Mouse (Mus musculus) ES-E14 (cell line): ENCODE results near the gene Naif1.

Experiments
- CHD2 ChIP-seq: IDR thresholded peaks from 2 replicates; pipeline ENCODE4 v1.6.1; 2014; ENCODE audit warnings: mild to moderate bottlenecking, low read depth, low read length, inconsistent platforms
- HCFC1 ChIP-seq: IDR thresholded peaks from 2 replicates; pipeline ENCODE4 v1.6.1; 2012; ENCODE audit warnings: low read length, inconsistent platforms, borderline replicate concordance; ENCODE audit not compliant: insufficient read depth
- MAFK ChIP-seq: IDR thresholded peaks from 2 replicates; pipeline ENCODE4 v1.6.1; 2014; ENCODE audit warnings: mild to moderate bottlenecking, low read depth, low read length, inconsistent platforms; ENCODE audit not compliant: insufficient read depth
- ZC3H11A ChIP-seq: IDR thresholded peaks from 2 replicates; pipeline ENCODE4 v1.6.1; 2012; ENCODE audit warnings: low read depth, mild to moderate bottlenecking, inconsistent platforms, low read length, borderline replicate concordance
- ZNF384 ChIP-seq: IDR thresholded peaks from 2 replicates; pipeline ENCODE4 v1.6.1; 2012; ENCODE audit warnings: low read depth, low read length, inconsistent platforms

DNA sequence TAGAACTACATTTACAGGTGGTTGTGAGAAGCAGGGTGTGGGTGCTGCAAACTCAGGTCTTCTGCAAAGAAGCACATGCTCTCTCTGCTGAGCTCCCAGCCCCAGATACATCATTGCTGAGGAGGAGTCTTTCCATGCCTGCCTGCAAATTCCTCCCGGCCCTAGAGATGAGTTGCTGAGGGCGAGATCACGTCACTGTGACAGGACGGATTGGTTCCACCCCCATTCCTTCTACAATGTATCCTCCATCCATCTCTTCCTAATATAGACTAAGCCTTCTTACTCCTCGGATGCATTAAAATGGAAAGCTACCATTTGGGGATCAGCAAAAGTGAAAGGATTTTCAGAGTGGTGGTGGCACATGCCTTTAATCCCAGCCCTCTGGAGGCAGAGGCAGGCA lies 24.7 kb upstream of the Naif1 start:
- TF ChIP-seq ZNF384 = no peak
- no peak for TF ChIP-seq CHD2
- no peak for TF ChIP-seq HCFC1
- TF ChIP-seq ZC3H11A = no peak
- TF ChIP-seq MAFK = no peak
